Mouse (Mus musculus) adrenal gland, adult 2 months (tissue): ENCODE data around the gene Enoph1. TPM values are rescaled to one million over a fixed set of nuclear protein-coding genes. Genes with fewer than 3 reads are reported as not detected.

Experiments
- DNase-seq: peaks from one replicate; pipeline ENCODE4 v3.0.0; 2021
- polyA plus RNA-seq: library from polyadenylated mRNA; depleted of rRNA; stranded (reverse); fragments of >200 nt; gene quantifications from 2 replicates; pipeline ENCODE4 v1.2.3, GENCODE M21; 2012; rRNA removed
- total RNA-seq, 2 experiments: library from RNA; stranded (reverse); gene quantifications; 2 replicates each; pipeline ENCODE4 v1.2.3; 2021

Gene Enoph1
- total and polyA plus RNA-seq, 3 experiments, result 26.5 to 58.6 (median 35.8) TPM

GRCm38 (mm10) chr5:100079040-100079930 is 39.5 kb downstream of the Enoph1 start:
- peak; percentile 26 for DNase-seq

- no peak for DNase-seq
Measured at GRCm38 (mm10) chr5:100079931-100080275, 40.1 kb downstream of the Enoph1 start.

GRCm38 (mm10) chr5:100082006-100082405 is 42.2 kb downstream of the Enoph1 start:
- no peak for DNase-seq

GRCm38 (mm10) chr5:100083953-100084562 is 44.3 kb downstream of the Enoph1 start:
- no peak for DNase-seq

- peak; percentile 46 for DNase-seq
Measured at GRCm38 (mm10) chr5:100085097-100085496, 45.3 kb downstream of the Enoph1 start.

GRCm38 (mm10) chr5:100090515-100091262 is 50.9 kb downstream of the Enoph1 start:
- no peak for DNase-seq

- no peak for DNase-seq
Measured at GRCm38 (mm10) chr5:100091263-100091594, 51.4 kb downstream of the Enoph1 start.

GRCm38 (mm10) chr5:100091602-100092001 is 51.8 kb downstream of the Enoph1 start:
- DNase-seq, result no peak

- DNase-seq, result no peak
Measured at GRCm38 (mm10) chr5:100096955-100097354, 57.2 kb downstream of the Enoph1 start.

GRCm38 (mm10) chr5:100097967-100098366 is 58.2 kb downstream of the Enoph1 start:
- no peak for DNase-seq

GRCm38 (mm10) chr5:100102395-100102794 is 62.6 kb downstream of the Enoph1 start:
- no peak for DNase-seq

GRCm38 (mm10) chr5:100108866-100109265 is 69.1 kb downstream of the Enoph1 start:
- peak; percentile 11 for DNase-seq

GRCm38 (mm10) chr5:100109543-100110282 is 69.9 kb downstream of the Enoph1 start:
- DNase-seq, result peak; percentile 52

- DNase-seq, result no peak
Measured at GRCm38 (mm10) chr5:100110581-100110980, 70.8 kb downstream of the Enoph1 start.

- DNase-seq, result no peak
Measured at GRCm38 (mm10) chr5:100113403-100113802, 73.6 kb downstream of the Enoph1 start.

Other genes with a start within 250 kb of the Enoph1 start
- 1 to 10 TPM in 1 of 2 experiments, under 1 TPM in 1; 0.62 to 1.2 TPM for gene Vamp9, start 133.7 kb upstream of the Enoph1 start, total RNA-seq
- gene Vamp9, start 133.7 kb upstream of the Enoph1 start, polyA plus RNA-seq, result 0.67 and 1.0 TPM in 2 replicates
- 100 to 1,000 TPM in 1 of 2 experiments, 10 to 100 TPM in 1; 82.6 to 161 TPM for gene Hnrnpd, start 61.0 kb upstream of the Enoph1 start, total RNA-seq
- 50.5 and 52.5 TPM in 2 replicates for gene Hnrnpd, start 61.0 kb upstream of the Enoph1 start, polyA plus RNA-seq
- gene 4930524J08Rik, start 60.9 kb upstream of the Enoph1 start, total RNA-seq, result 1 to 10 TPM in 1 of 2 experiments, under 1 TPM in 1; 0.86 to 1.8 TPM
- 2.9 and 4.8 TPM in 2 replicates for gene 4930524J08Rik, start 60.9 kb upstream of the Enoph1 start, polyA plus RNA-seq
- gene Hnrnpdl, start 321 bp upstream of the Enoph1 start, total RNA-seq, result 100 to 1,000 TPM; 100 to 114 TPM
- 70.4 and 79.3 TPM in 2 replicates for gene Hnrnpdl, start 321 bp upstream of the Enoph1 start, polyA plus RNA-seq
- gene Tmem150c, start 119.8 kb downstream of the Enoph1 start, total RNA-seq, result 10 to 100 TPM in 1 of 2 experiments, 1 to 10 TPM in 1; 9.3 to 19.0 TPM
- gene Tmem150c, start 119.8 kb downstream of the Enoph1 start, polyA plus RNA-seq, result 1.3 and 1.9 TPM in 2 replicates